Mouse (Mus musculus): ENCODE measurements around the gene Pcdh8. TPM values are rescaled to one million over a fixed set of nuclear protein-coding genes. Genes with fewer than 3 reads are reported as not detected.

Gene Pcdh8
- polyA plus RNA-seq, 1 experiment from 2014 or later: 22.7 TPM

DNA sequence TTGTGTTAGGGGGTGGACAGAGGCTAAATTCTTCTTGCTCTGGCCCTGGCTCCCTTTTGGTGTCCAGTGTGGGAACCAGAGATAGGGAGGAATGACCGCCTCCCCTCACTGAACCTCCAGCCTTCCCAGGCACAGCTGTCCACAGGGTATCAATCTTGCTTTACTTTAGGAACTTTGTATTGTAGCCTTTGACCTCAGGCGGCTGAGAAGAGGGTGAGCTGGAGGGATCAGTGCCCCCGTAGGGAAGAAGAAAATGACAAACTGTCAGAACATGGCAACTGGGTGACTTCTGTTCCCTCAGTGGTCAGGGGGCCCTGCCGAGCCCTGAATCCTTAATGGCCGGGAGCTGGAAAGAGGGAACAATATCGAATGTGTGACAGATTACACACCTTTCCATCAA is 9.2 kb upstream of the Pcdh8 start:
- no peaks in the 10 kb centered on the region for H3K36me3 ChIP-seq (ENCODE audit: control insufficient read depth, insufficient read depth, low read length)
- ATAC-seq (no peak), DNase-seq (ENCODE audit: low spot score) (no peak)
- no peaks in the 10 kb centered on the region for H3K4me1 ChIP-seq (ENCODE audit: control insufficient read depth, insufficient read depth, low read length)
- 0 out of 2 replicates have a peak, but pooled peaks cover 4% of the 10 kb centered on the region for H3K9me3 ChIP-seq (replicated peaks; ENCODE audit: control insufficient read depth, low read length)
- H3K4me3 ChIP-seq (ENCODE audit: low read depth, low read length): no peak overlapping the region
- H3K4me2 ChIP-seq (ENCODE audit: low read length): no peak overlapping the region
- H3K27ac ChIP-seq (ENCODE audit: low read depth, low read length): no peak overlapping the region
- WGBS: 61% methylated on average over 6 of the region's 6 CpGs
- no peaks in the 10 kb centered on the region for H3K27me3 ChIP-seq (replicated peaks; ENCODE audit: control insufficient read depth, insufficient read depth, low read length)
- H3K9ac ChIP-seq (ENCODE audit: low read length): no peak overlapping the region

DNA sequence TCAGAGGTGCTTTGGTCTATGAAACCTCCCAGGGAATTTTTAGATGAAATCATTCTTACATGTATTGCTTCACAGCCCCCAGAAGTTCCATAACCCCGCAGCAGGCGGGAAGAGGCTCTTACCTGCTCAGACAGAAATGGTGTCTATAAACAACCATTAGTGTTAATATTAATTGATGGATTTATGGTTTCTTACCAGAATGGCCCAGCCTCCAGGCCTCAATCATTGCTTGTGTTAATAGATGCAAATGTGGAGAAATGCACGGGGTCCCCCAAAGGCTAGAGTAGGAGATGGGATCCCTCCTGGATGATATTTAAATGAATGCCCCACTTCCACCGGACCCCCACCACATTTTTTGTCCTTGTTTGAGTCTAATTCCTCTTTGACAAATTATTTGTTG is 8.7 kb upstream of the Pcdh8 start:
- Histone ChIP-seq H3K4me3 (ENCODE audit: low read depth, low read length) (no peak overlapping the region), H3K9ac (ENCODE audit: low read length) (no peak overlapping the region), H3K27ac (ENCODE audit: low read depth, low read length) (no peak overlapping the region), H3K4me1 (ENCODE audit: control insufficient read depth, insufficient read depth, low read length) (peaks cover 2% of the 10 kb centered on the region; the same call in 1 of the 2 replicates), H3K4me2 (ENCODE audit: low read length) (no peak overlapping the region), H3K27me3 (replicated peaks; ENCODE audit: control insufficient read depth, insufficient read depth, low read length) (no peaks in the 10 kb centered on the region), H3K9me3 (replicated peaks; ENCODE audit: control insufficient read depth, low read length) (0 out of 2 replicates have a peak, but pooled peaks cover 4% of the 10 kb centered on the region), H3K36me3 (ENCODE audit: control insufficient read depth, insufficient read depth, low read length) (no peaks in the 10 kb centered on the region)
- ATAC-seq (no peak), DNase-seq (ENCODE audit: low spot score) (no peak)
- WGBS: 73% methylated on average over 4 of the region's 4 CpGs

DNA sequence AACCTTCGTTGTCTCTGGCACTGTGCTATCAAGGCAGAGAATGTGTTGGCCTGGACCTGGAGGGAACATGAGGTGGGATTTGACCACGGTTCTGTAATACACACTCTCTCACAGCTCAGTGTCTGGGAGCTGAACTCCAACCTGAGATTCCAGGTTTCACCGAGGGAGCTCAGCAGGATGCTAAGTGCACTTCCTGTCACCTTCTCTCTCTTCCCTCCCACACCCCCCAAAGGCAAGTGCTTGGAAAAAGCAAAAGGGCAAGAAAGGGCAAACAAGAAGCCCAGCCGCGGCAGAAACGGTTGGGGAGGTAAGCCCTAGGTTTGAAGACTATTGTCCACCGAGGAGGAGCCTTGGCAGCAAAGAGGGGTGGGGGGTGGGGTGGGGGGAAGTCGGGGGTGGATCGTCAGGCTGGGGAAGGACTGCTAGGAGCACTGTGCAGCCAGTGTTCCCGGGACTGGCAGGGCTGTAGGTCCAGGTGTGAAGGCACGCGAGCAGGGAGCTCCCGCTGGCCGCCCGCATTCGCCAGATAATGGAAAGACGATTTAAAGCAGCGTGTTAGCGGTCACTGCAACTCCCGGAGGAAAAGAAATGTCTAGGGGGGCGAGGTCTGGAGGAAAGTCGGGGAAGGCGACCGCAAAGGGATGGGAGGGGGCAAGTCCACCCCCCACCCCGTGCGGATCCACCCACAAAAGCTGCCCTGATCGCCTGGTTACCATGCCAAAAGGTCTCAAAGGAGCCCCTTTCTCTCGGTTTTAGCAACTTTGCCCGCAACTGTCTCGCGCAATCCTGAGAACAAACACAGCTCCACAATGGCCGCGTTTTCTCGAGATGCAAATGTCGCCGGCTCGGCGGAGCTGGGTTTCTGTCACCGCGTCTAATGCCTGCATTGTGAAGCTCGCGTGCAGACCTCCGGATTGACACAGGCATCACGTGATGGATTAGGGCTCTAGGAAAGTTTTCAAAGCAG is 2.6 kb upstream of the Pcdh8 start:
- no peaks in the 10 kb centered on the region for H3K36me3 ChIP-seq (ENCODE audit: control insufficient read depth, insufficient read depth, low read length)
- peak overlapping the region; percentile 45 for H3K4me3 ChIP-seq (ENCODE audit: low read depth, low read length)
- peak overlapping the region; percentile 75 for H3K9ac ChIP-seq (ENCODE audit: low read length)
- H3K4me2 ChIP-seq (ENCODE audit: low read length): peak overlapping the region; percentile 94
- H3K9me3 ChIP-seq (replicated peaks; ENCODE audit: control insufficient read depth, low read length): 0 out of 2 replicates have a peak, but pooled peaks cover 4% of the 10 kb centered on the region
- peaks cover 15% of the 10 kb centered on the region; the same call in 1 of the 2 replicates for H3K27me3 ChIP-seq (replicated peaks; ENCODE audit: control insufficient read depth, insufficient read depth, low read length)
- peaks cover 24% of the 10 kb centered on the region for H3K4me1 ChIP-seq (ENCODE audit: control insufficient read depth, insufficient read depth, low read length)
- ATAC-seq (peak; percentile 30), DNase-seq (ENCODE audit: low spot score) (peak; percentile 91)
- peak overlapping the region; percentile 71 for H3K27ac ChIP-seq (ENCODE audit: low read depth, low read length)
- under 1% methylated on average over 44 of the region's 44 CpGs for WGBS

DNA sequence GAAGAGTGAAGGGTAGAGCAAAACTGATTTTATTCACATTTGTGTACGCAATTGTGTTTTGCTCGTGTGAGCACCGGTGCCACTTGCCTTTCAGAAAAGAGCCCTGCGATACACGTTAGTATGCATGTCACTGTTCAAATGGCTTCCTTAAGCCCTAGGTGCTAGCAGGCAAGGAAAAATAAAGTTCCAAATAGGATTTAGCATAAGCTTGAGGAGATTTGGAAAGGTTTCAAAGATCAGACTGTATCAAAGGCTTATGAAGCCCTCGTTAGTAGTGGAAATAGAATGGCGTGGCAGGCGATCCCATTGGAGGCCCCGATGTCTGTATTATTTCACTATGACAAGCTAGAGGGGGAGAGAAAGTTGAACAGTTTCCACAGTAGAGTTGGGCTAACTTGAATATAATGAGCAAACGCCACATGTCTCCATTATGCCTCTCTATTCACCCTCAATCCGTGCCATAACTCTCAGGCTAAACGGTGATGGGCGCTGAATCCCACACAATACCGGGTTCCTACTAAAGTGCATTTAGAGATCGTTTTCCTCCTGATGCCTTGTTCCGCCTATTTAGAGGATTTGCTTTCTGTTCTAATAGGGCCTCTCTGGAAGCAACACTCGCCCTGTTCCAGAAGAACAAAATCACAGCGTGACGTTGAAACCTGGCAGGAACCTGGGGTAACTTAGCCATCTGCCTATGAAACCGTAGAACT is 845 bp upstream of the Pcdh8 start:
- WGBS: under 1% methylated on average over 20 of the region's 20 CpGs
- peak; percentile 18; the same call in 1 of the 2 replicates for ATAC-seq
- H3K4me1 ChIP-seq (ENCODE audit: control insufficient read depth, insufficient read depth, low read length): peaks cover 31% of the 10 kb centered on the region

DNA sequence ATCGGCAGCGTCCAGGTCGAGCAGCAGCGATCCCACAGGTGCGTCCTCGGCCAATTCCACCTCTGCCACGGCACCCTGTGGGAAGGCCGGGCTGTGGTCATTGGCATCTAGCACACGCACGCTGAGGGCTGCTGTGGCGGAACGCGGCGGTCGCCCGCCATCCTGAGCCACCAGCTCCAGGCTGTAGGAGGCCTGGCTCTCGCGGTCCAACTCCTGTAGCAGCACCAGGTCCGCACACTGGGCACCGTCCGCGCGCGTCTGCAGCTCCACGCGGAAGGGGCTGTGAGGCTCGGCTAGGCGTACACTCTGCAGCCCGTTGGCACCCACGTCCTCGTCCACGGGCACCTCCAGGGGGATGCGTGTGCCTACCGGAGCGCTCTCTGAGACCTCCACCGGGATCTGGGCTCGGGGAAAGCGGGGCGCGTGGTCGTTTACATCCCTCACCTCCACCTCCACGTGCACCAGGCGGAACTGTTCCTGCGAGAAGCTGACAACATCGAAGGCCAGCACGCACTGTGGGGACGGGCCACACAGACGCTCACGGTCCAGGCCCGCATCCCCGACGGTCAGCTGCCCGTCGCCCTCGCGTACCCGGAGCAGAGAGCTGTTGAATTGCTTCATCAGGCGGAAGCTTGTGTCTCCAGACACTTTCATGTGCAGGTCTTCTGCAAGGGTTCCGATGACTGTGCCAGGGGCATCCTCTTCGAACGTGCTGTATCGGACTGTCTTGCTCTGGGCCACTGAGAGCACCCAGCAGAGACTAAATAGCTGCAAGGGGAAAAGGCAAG is 612 bp downstream of the Pcdh8 start:
- H3K4me2 ChIP-seq (ENCODE audit: low read length): peak overlapping the region; percentile 83
- H3K27ac ChIP-seq (ENCODE audit: low read depth, low read length): peak overlapping the region; percentile 90
- H3K9me3 ChIP-seq (replicated peaks; ENCODE audit: control insufficient read depth, low read length): 0 out of 2 replicates have a peak, but pooled peaks cover 2% of the 10 kb centered on the region
- ATAC-seq (peak; percentile 33), DNase-seq (ENCODE audit: low spot score) (peak; percentile 17)
- peak overlapping the region; percentile 75 for H3K9ac ChIP-seq (ENCODE audit: low read length)
- WGBS: 3% methylated on average over 58 of the region's 62 CpGs
- H3K36me3 ChIP-seq (ENCODE audit: control insufficient read depth, insufficient read depth, low read length): peaks cover 7% of the 10 kb centered on the region; the same call in 1 of the 2 replicates
- peaks cover 31% of the 10 kb centered on the region for H3K4me1 ChIP-seq (ENCODE audit: control insufficient read depth, insufficient read depth, low read length)
- peaks cover 20% of the 10 kb centered on the region; the same call in 1 of the 2 replicates for H3K27me3 ChIP-seq (replicated peaks; ENCODE audit: control insufficient read depth, insufficient read depth, low read length)
- H3K4me3 ChIP-seq (ENCODE audit: low read depth, low read length): peak overlapping the region; percentile 60

More for the DNA sequence above, 845 bp upstream of the Pcdh8 start:
- peak overlapping the region; percentile 90 for H3K27ac ChIP-seq (ENCODE audit: low read depth, low read length)
- H3K36me3 ChIP-seq (ENCODE audit: control insufficient read depth, insufficient read depth, low read length): no peaks in the 10 kb centered on the region
- peak overlapping the region; percentile 66 for H3K9ac ChIP-seq (ENCODE audit: low read length)
- peak; percentile 89 for DNase-seq (ENCODE audit: low spot score)
- H3K4me2 ChIP-seq (ENCODE audit: low read length): peak overlapping the region; percentile 83
- H3K4me3 ChIP-seq (ENCODE audit: low read depth, low read length): peak overlapping the region; percentile 60
- 0 out of 2 replicates have a peak, but pooled peaks cover 4% of the 10 kb centered on the region for H3K9me3 ChIP-seq (replicated peaks; ENCODE audit: control insufficient read depth, low read length)
- H3K27me3 ChIP-seq (replicated peaks; ENCODE audit: control insufficient read depth, insufficient read depth, low read length): peaks cover 20% of the 10 kb centered on the region; the same call in 1 of the 2 replicates

DNA sequence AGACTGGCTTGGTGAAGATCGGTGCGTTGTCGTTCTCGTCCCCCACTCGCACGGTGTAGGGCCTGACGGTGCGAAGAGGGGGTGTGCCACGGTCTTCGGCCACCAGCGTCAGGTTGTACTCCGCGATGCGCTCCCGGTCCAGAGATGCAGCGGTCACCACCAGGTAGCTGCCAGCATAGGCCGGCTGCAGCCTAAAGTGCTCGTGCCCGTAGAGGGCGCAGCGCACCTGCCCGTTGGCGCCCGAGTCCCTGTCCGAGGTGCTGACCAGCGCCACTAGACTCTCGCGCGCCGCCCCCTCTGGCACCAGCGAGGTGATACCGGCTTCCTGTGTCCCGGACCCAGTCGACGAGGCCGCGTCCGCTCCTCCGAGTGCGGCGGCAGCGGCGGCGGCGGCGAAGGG is 1.5 kb downstream of the Pcdh8 start:
- peaks cover 27% of the 10 kb centered on the region for H3K4me1 ChIP-seq (ENCODE audit: control insufficient read depth, insufficient read depth, low read length)
- peak overlapping the region; percentile 83 for H3K4me2 ChIP-seq (ENCODE audit: low read length)
- DNase-seq (ENCODE audit: low spot score) (peak; percentile 72), ATAC-seq (no peak)
- H3K4me3 ChIP-seq (ENCODE audit: low read depth, low read length): peak overlapping the region; percentile 60
- peaks cover 7% of the 10 kb centered on the region; the same call in 1 of the 2 replicates for H3K36me3 ChIP-seq (ENCODE audit: control insufficient read depth, insufficient read depth, low read length)
- 0 out of 2 replicates have a peak overlapping the region, but pooled peaks have one; percentile 90 for H3K27ac ChIP-seq (ENCODE audit: low read depth, low read length)
- under 1% methylated on average over 46 of the region's 46 CpGs for WGBS
- no peaks in the 10 kb centered on the region for H3K9me3 ChIP-seq (replicated peaks; ENCODE audit: control insufficient read depth, low read length)
- peaks cover 20% of the 10 kb centered on the region; the same call in 1 of the 2 replicates for H3K27me3 ChIP-seq (replicated peaks; ENCODE audit: control insufficient read depth, insufficient read depth, low read length)
- H3K9ac ChIP-seq (ENCODE audit: low read length): peak overlapping the region; percentile 75

DNA sequence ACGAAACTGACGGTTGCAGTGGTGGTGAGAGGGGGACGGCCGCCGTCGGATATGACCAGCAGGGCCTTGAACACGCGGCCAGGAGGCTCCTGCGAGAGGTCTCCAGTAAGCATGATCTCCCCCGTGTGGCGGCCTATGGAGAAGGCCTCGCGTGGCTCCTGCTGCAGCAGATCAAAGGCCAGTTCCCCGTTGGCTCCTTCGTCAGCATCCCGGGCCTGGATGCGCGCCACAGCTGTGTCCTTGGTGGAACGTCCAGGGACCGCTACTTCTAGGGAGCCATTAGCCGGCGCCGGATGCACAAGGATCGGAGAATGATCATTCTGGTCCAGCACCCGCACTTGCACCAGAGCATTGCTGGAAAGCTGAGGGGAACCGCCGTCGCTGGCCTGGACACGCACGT is 2.1 kb downstream of the Pcdh8 start:
- 3% methylated on average over 30 of the region's 30 CpGs for WGBS
- Histone ChIP-seq H3K36me3 (ENCODE audit: control insufficient read depth, insufficient read depth, low read length) (peaks cover 7% of the 10 kb centered on the region; the same call in 1 of the 2 replicates), H3K9me3 (replicated peaks; ENCODE audit: control insufficient read depth, low read length) (no peaks in the 10 kb centered on the region), H3K4me3 (ENCODE audit: low read depth, low read length) (peak overlapping the region; percentile 60), H3K27ac (ENCODE audit: low read depth, low read length) (no peak overlapping the region), H3K4me2 (ENCODE audit: low read length) (peak overlapping the region; percentile 83), H3K9ac (ENCODE audit: low read length) (peak overlapping the region; percentile 75), H3K27me3 (replicated peaks; ENCODE audit: control insufficient read depth, insufficient read depth, low read length) (peaks cover 20% of the 10 kb centered on the region; the same call in 1 of the 2 replicates), H3K4me1 (ENCODE audit: control insufficient read depth, insufficient read depth, low read length) (peaks cover 25% of the 10 kb centered on the region)
- DNase-seq (ENCODE audit: low spot score): peak; percentile 57
- no peak for ATAC-seq

Measured in forebrain, embryonic 14.5 days (tissue).